Mouse (Mus musculus) liver, postnatal 0 days (tissue): Measurements from ENCODE around the gene Foxc2. TPM values are rescaled to one million over a fixed set of nuclear protein-coding genes. Genes with fewer than 3 reads are reported as not detected.

Source experiments
- ATAC-seq: fragments of 200-750 bp; cut with Nextera tagmentation; 2 replicates; pipeline ENCODE4 v1.8.0; 2017; ENCODE audit warnings: mild to moderate bottlenecking, moderate library complexity
- DNase-seq: peaks from one replicate; pipeline ENCODE4 v3.0.0-alpha.2; 2016
- H3K27ac ChIP-seq: fragments of 300-500 bp; sonication (generic); 2 replicates; pipeline ENCODE4 v1.5.1; 2014; ENCODE audit warnings: antibody characterized with exemption, moderate library complexity, mild to moderate bottlenecking, low read depth
- H3K27me3 ChIP-seq: fragments of 300-500 bp; sonication (generic); 2 replicates; pipeline ENCODE4 v1.6.1; 2014; ENCODE audit warnings: low read length, control low read depth, mixed read lengths; ENCODE audit not compliant: insufficient read depth
- H3K36me3 ChIP-seq: fragments of 300-500 bp; sonication (generic); replicated peaks from 2 replicates; pipeline ENCODE4 v1.6.1; 2014; ENCODE audit warnings: mild to moderate bottlenecking, control low read depth, low read length, moderate library complexity, mixed read lengths; ENCODE audit not compliant: insufficient read depth
- H3K4me1 ChIP-seq: fragments of 300-500 bp; sonication (generic); 2 replicates; pipeline ENCODE4 v1.6.1; 2014; ENCODE audit warnings: antibody characterized with exemption, mild to moderate bottlenecking, control low read depth; ENCODE audit not compliant: insufficient read depth
- H3K4me2 ChIP-seq: fragments of 300-500 bp; sonication (generic); 2 replicates; pipeline ENCODE4 v1.6.1; 2014; ENCODE audit warnings: low read depth, mild to moderate bottlenecking, low read length, moderate library complexity, mixed read lengths
- H3K4me3 ChIP-seq: fragments of 300-500 bp; sonication (generic); 2 replicates; pipeline ENCODE4 v1.5.1; 2014; ENCODE audit warnings: low read depth, low read length
- H3K9ac ChIP-seq: fragments of 300-500 bp; sonication (generic); replicated peaks from 2 replicates; pipeline ENCODE4 v1.6.1; 2014; ENCODE audit warnings: mild to moderate bottlenecking, moderate library complexity
- H3K9me3 ChIP-seq: fragments of 300-500 bp; sonication (generic); 2 replicates; pipeline ENCODE4 v1.6.1; 2016; ENCODE audit warnings: mild to moderate bottlenecking, control low read depth, low read length, mixed read lengths
- CTCF ChIP-seq: sonication (generic); IDR thresholded peaks from 2 replicates; pipeline ENCODE4 v1.5.1; 2016; ENCODE audit warnings: antibody characterized with exemption, low read depth
- EP300 ChIP-seq: IDR thresholded peaks from 2 replicates; pipeline ENCODE4 v1.6.1; 2016; ENCODE audit warnings: antibody characterized with exemption, low read depth, mild to moderate bottlenecking
- WGBS: fragments of 180-500 bp; shearing (Covaris S2); extraction: QIAGEN DNeasy Blood & Tissue Kit; methylation state at CpG from one replicate; pipeline ENCODE4 v1.1.7; 2014; ENCODE audit not compliant: insufficient replicate concordance; 5-methylcytosine and 5-hydroxymethylcytosine counted together
- polyA plus RNA-seq: library from polyadenylated mRNA; unstranded; fragments of >200 nt; fragmentation: Nextera tagmentation; extraction: Ambion mirVana; gene quantifications from 2 replicates; pipeline ENCODE4 v1.2.1, GENCODE M21; 2015

Foxc2 gene
- polyA plus RNA-seq, 1 experiment from 2014 or later, result 0.05 TPM

GRCm38 (mm10) chr8:121074848-121075145, 41.2 kb upstream of the Foxc2 start:
- H3K4me2 ChIP-seq, result no peak overlapping the region
- DNase-seq (no peak), ATAC-seq (no peak)
- H3K9ac ChIP-seq, result no peak overlapping the region
- H3K9me3 ChIP-seq, result no peaks in the 10 kb centered on the region
- H3K4me3 ChIP-seq, result no peak overlapping the region
- TF ChIP-seq EP300 (no peak), CTCF (no peak)
- H3K4me1 ChIP-seq, result 0 out of 2 replicates have a peak, but pooled peaks cover 2% of the 10 kb centered on the region
- H3K27ac ChIP-seq, result no peak overlapping the region
- WGBS, result 5% methylated on average over 10 of the region's 10 CpGs
- H3K27me3 ChIP-seq, result peaks cover 91% of the 10 kb centered on the region
- H3K36me3 ChIP-seq, result no peaks in the 10 kb centered on the region

DNA sequence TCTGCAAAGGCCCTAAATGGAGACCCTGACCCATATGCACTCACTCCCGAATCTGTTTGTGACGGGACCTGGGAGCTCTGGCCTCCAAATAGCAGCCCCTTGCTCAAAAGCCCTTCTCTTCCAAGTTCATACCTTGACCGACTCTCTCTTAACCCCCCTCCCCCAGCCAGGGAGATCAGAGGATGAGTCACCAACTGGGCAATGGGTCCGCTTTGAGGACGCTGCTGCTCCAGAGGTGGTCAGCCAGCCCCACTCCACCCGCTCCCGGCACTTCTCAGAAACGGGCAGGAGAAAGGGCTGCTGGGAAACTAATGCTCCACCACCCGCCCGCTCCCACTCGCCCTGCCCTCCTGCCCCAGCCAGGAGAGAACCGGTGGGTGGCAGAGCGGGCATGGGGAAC, 40.0 kb upstream of the Foxc2 start:
- Histone ChIP-seq H3K9me3 (no peaks in the 10 kb centered on the region), H3K9ac (no peak overlapping the region), H3K36me3 (no peaks in the 10 kb centered on the region), H3K27me3 (peaks cover 94% of the 10 kb centered on the region), H3K4me2 (no peak overlapping the region), H3K27ac (no peak overlapping the region), H3K4me1 (0 out of 2 replicates have a peak, but pooled peaks cover 2% of the 10 kb centered on the region), H3K4me3 (no peak overlapping the region)
- TF ChIP-seq CTCF (no peak), EP300 (no peak)
- no peak for DNase-seq
- ATAC-seq, result no peak
- 6% methylated on average over 13 of the region's 13 CpGs for WGBS

- WGBS, result 24% methylated on average over 7 of the region's 7 CpGs
- peaks cover 94% of the 10 kb centered on the region for H3K27me3 ChIP-seq
- H3K4me1 ChIP-seq, result 0 out of 2 replicates have a peak, but pooled peaks cover 2% of the 10 kb centered on the region
- H3K4me3 ChIP-seq, result no peak overlapping the region
- TF ChIP-seq EP300, result no peak
- TF ChIP-seq CTCF, result no peak
- H3K36me3 ChIP-seq, result no peaks in the 10 kb centered on the region
- no peak overlapping the region for H3K4me2 ChIP-seq
- ATAC-seq (no peak), DNase-seq (no peak)
- H3K27ac ChIP-seq, result no peak overlapping the region
- H3K9ac ChIP-seq, result no peak overlapping the region
- no peaks in the 10 kb centered on the region for H3K9me3 ChIP-seq
These were observed 39.4 kb upstream of the Foxc2 start for GRCm38 (mm10) chr8:121076555-121076954.

DNA sequence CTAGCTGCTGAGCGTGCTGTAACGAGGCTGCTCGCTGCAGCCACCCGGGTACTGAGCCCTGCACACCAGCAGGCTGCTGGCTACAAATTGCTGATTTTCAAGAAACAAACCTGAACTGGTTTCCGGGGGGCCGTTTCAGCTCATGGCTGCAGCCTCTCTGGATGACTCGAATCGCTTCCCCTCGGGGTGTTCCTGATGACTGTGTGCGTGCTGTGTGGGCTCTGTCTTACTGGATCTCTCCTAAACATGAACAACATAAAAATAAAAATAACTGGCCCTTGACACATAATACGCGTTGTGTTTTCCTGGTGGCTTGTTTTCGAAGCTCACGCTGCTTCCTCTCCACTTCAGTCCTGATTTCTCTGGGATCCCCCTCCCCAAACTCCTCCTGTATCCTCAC, 37.2 kb upstream of the Foxc2 start:
- no peak overlapping the region for H3K27ac ChIP-seq
- TF ChIP-seq EP300 (no peak), CTCF (no peak)
- H3K36me3 ChIP-seq, result no peaks in the 10 kb centered on the region
- DNase-seq (no peak), ATAC-seq (no peak)
- no peaks in the 10 kb centered on the region for H3K9me3 ChIP-seq
- no peaks in the 10 kb centered on the region for H3K4me1 ChIP-seq
- no peak overlapping the region for H3K9ac ChIP-seq
- H3K4me2 ChIP-seq, result no peak overlapping the region
- 18% methylated on average over 14 of the region's 14 CpGs for WGBS
- no peak overlapping the region for H3K4me3 ChIP-seq
- peaks cover 97% of the 10 kb centered on the region for H3K27me3 ChIP-seq

- no peaks in the 10 kb centered on the region for H3K36me3 ChIP-seq
- ATAC-seq (no peak), DNase-seq (no peak)
- H3K27ac ChIP-seq, result no peak overlapping the region
- no peak overlapping the region for H3K9ac ChIP-seq
- no peaks in the 10 kb centered on the region for H3K9me3 ChIP-seq
- TF ChIP-seq EP300, result no peak
- TF ChIP-seq CTCF, result no peak
- no peak overlapping the region for H3K4me3 ChIP-seq
- H3K4me2 ChIP-seq, result no peak overlapping the region
- no peaks in the 10 kb centered on the region for H3K4me1 ChIP-seq
- peaks cover 97% of the 10 kb centered on the region for H3K27me3 ChIP-seq
- 7% methylated on average over 7 of the region's 7 CpGs for WGBS
These were observed 36.8 kb upstream of the Foxc2 start for GRCm38 (mm10) chr8:121079201-121079600.

DNA sequence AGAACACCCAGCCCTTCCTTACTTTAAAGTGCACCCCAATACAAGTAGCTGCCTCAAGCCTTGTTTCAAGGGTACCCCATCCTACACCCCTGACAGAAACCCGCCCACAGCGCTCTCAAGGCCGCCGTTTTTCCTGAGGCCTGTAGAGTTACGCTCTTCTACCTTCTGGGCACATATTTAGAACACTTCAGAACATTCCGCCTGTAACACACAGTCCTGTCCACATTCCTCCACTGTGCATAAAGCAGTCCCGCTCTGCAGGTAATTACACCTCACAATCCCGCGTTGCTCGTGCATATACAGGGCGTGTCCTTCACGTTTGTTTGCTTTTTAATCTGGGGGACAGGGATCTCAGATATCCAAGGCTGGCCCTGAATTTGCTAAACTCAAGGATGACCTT, 36.0 kb upstream of the Foxc2 start:
- no peaks in the 10 kb centered on the region for H3K36me3 ChIP-seq
- H3K9ac ChIP-seq, result no peak overlapping the region
- no peaks in the 10 kb centered on the region for H3K4me1 ChIP-seq
- H3K9me3 ChIP-seq, result no peaks in the 10 kb centered on the region
- H3K4me2 ChIP-seq, result no peak overlapping the region
- ATAC-seq, result no peak
- H3K27me3 ChIP-seq, result peaks cover 97% of the 10 kb centered on the region
- WGBS, result 19% methylated on average over 12 of the region's 12 CpGs
- H3K4me3 ChIP-seq, result no peak overlapping the region
- TF ChIP-seq CTCF (no peak), EP300 (no peak)
- DNase-seq, result no peak
- no peak overlapping the region for H3K27ac ChIP-seq

- Histone ChIP-seq H3K4me3 (no peak overlapping the region), H3K36me3 (no peaks in the 10 kb centered on the region), H3K4me2 (no peak overlapping the region), H3K9me3 (no peaks in the 10 kb centered on the region), H3K27me3 (peaks cover 97% of the 10 kb centered on the region), H3K27ac (no peak overlapping the region), H3K9ac (no peak overlapping the region), H3K4me1 (no peaks in the 10 kb centered on the region)
- TF ChIP-seq CTCF (no peak), EP300 (no peak)
- no peak for DNase-seq
- WGBS, result 2% methylated on average over 49 of the region's 49 CpGs
- ATAC-seq, result no peak
These were observed 35.4 kb upstream of the Foxc2 start for GRCm38 (mm10) chr8:121080361-121081090.
